Mouse (Mus musculus) heart, adult 2 months (tissue): ENCODE data around the gene Ctnna3.

Experiments used
- CTCF ChIP-seq: fragments of 200-600 bp; IDR thresholded peaks from 2 replicates; pipeline ENCODE4 v1.8.1; 2022; ENCODE audit warnings: antibody characterized with exemption, mild to moderate bottlenecking, moderate library complexity
- EP300 ChIP-seq: fragments of 200-500 bp; IDR thresholded peaks from 2 replicates; pipeline ENCODE4 v1.6.1; 2011; ENCODE audit warnings: low read depth, low read length, control low read depth; ENCODE audit not compliant: insufficient read depth
- POLR2A ChIP-seq: fragments of 200-500 bp; IDR thresholded peaks from 2 replicates; pipeline ENCODE4 v1.6.1; 2011; ENCODE audit warnings: mild to moderate bottlenecking, low read depth, low read length, control low read depth; ENCODE audit not compliant: insufficient read depth

DNA sequence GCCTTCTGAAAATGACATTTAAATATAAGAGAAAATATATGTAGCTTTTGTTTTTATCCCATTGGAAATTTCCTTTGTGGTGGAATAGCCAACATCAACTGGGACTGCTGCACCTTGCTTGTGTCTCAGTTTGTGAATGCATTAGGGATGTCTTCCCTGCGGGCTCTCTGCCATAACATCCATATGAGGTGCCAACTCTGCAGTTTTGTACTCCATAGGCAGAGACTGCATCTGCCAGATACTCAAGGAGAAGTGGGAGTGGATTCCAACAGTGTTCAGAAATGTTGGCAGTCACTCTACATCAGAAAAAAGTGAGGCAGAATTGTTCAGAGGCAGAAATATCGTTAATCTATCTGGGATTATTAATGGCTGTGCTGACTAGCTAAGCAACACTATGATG lies 1158.2 kb downstream of the Ctnna3 start:
- TF ChIP-seq EP300: no peak
- TF ChIP-seq CTCF: no peak
- TF ChIP-seq POLR2A: no peak
